34 mouse cellular contexts compared by ENCODE assay signal in genomic region chr4:64089378-64089777, GRCm38 (mm10). TPM values are rescaled to one million over a fixed set of nuclear protein-coding genes. Genes with fewer than 3 reads are reported as not detected.
"Had no signal": no experiment of that assay in that cellular context is flagged by ENCODE, and none has a peak within 500 bp of the region (broad histone marks: within the 10 kb centered on the region; RNA-seq: fewer than 3 reads in every experiment).

No protein-coding gene starts in this region.

- H3K27me3 ChIP-seq: limb, embryonic 12.5 days; limb, embryonic 13.5 days; limb, embryonic 15.5 days; liver, embryonic 12.5 days; liver, embryonic 13.5 days; liver, embryonic 15.5 days; lung, embryonic 15.5 days; megakaryocyte, embryonic 14.5 days; midbrain, embryonic 12.5 days; midbrain, embryonic 13.5 days; midbrain, embryonic 15.5 days; neural tube, embryonic 12.5 days; neural tube, embryonic 13.5 days had no signal

- H3K4me1 ChIP-seq: limb, embryonic 10.5 days; limb, embryonic 12.5 days; limb, embryonic 13.5 days; limb, embryonic 15.5 days; liver, embryonic 12.5 days; liver, embryonic 13.5 days; liver, embryonic 15.5 days; lung, embryonic 15.5 days; megakaryocyte, embryonic 14.5 days; midbrain, embryonic 12.5 days; midbrain, embryonic 13.5 days; midbrain, embryonic 15.5 days; neural tube, embryonic 12.5 days; neural tube, embryonic 13.5 days had no signal

- H3K9ac ChIP-seq: limb, embryonic 12.5 days; limb, embryonic 13.5 days; limb, embryonic 15.5 days; liver, embryonic 12.5 days; liver, embryonic 13.5 days; liver, embryonic 14.5 days; liver, embryonic 15.5 days; liver, postnatal 0 days; lung, embryonic 14.5 days; lung, embryonic 15.5 days; midbrain, embryonic 12.5 days; midbrain, embryonic 13.5 days; midbrain, embryonic 15.5 days; neural tube, embryonic 12.5 days; neural tube, embryonic 13.5 days had no signal

- H3K27ac ChIP-seq: left cerebral cortex, adult 2 months; limb, embryonic 10.5 days; limb, embryonic 12.5 days; limb, embryonic 13.5 days; limb, embryonic 15.5 days; liver, embryonic 12.5 days; liver, embryonic 13.5 days; liver, embryonic 14.5 days; liver, embryonic 15.5 days; lung, embryonic 15.5 days; macrophage; midbrain, embryonic 12.5 days; midbrain, embryonic 13.5 days; midbrain, embryonic 15.5 days; neural tube, embryonic 12.5 days; neural tube, embryonic 13.5 days had no signal

- H3K4me3 ChIP-seq: left cerebral cortex, adult 2 months; limb, embryonic 10.5 days; limb, embryonic 12.5 days; limb, embryonic 13.5 days; limb, embryonic 15.5 days; liver, embryonic 12.5 days; liver, embryonic 13.5 days; liver, embryonic 15.5 days; lung, embryonic 15.5 days; megakaryocyte, embryonic 14.5 days; midbrain, embryonic 12.5 days; midbrain, embryonic 13.5 days; midbrain, embryonic 15.5 days; myocyte; neural tube, embryonic 12.5 days; neural tube, embryonic 13.5 days had no signal

- DNase-seq: left cerebral cortex, postnatal 4 days; liver; liver, embryonic 13.5 days; liver, postnatal 0 days; lung, adult 18-20 months; lung, adult 2 months; lung, postnatal 14 days; lung, postnatal 36 days; lung, postnatal 4 days; midbrain, embryonic 14.5 days had no signal

- H3K36me3 ChIP-seq: limb, embryonic 10.5 days; limb, embryonic 12.5 days; limb, embryonic 13.5 days; limb, embryonic 15.5 days; liver, embryonic 12.5 days; liver, embryonic 13.5 days; liver, embryonic 15.5 days; lung, embryonic 15.5 days; midbrain, embryonic 12.5 days; midbrain, embryonic 13.5 days; midbrain, embryonic 15.5 days; neural tube, embryonic 12.5 days; neural tube, embryonic 13.5 days had no signal

- H3K4me2 ChIP-seq: limb, embryonic 12.5 days; limb, embryonic 13.5 days; limb, embryonic 15.5 days; liver, embryonic 11.5 days; liver, embryonic 12.5 days; liver, embryonic 13.5 days; liver, embryonic 15.5 days; lung, embryonic 14.5 days; lung, embryonic 15.5 days; midbrain, embryonic 11.5 days; midbrain, embryonic 12.5 days; midbrain, embryonic 13.5 days; midbrain, embryonic 15.5 days; neural tube, embryonic 12.5 days; neural tube, embryonic 13.5 days had no signal

- ATAC-seq: liver, embryonic 12.5 days; liver, postnatal 0 days; lung, postnatal 0 days; midbrain, embryonic 13.5 days; midbrain, embryonic 15.5 days; midbrain, embryonic 16.5 days had no signal

- H3K9me3 ChIP-seq: limb, embryonic 10.5 days; limb, embryonic 12.5 days; limb, embryonic 13.5 days; limb, embryonic 15.5 days; liver, embryonic 12.5 days; liver, embryonic 13.5 days; lung, embryonic 15.5 days; megakaryocyte, embryonic 14.5 days; midbrain, embryonic 12.5 days; midbrain, embryonic 13.5 days; midbrain, embryonic 15.5 days; neural tube, embryonic 12.5 days; neural tube, embryonic 13.5 days had no signal

RNA-seq across cellular contexts. Expression of gene Tnc, which starts 42.6 kb away (rescaled TPM):
- total RNA-seq: megakaryocyte-erythroid progenitor cell, adult 5-6 weeks; monocyte, adult 5-6 weeks had no signal
